Mouse (Mus musculus) testis, adult 2 months (tissue): Measurements from ENCODE around the gene Ginm1.

Experiments used
- CTCF ChIP-seq: fragments of 200-500 bp; IDR thresholded peaks from 2 replicates; pipeline ENCODE4 v1.5.1; 2012; ENCODE audit warnings: low read depth, mild to moderate bottlenecking, inconsistent platforms, low read length, moderate library complexity; ENCODE audit not compliant: control insufficient read depth, insufficient read depth, insufficient replicate concordance
- POLR2A ChIP-seq: fragments of 200-500 bp; IDR thresholded peaks from 2 replicates; pipeline ENCODE4 v1.6.1; 2012; ENCODE audit warnings: low read depth, mild to moderate bottlenecking, inconsistent platforms, low read length, moderate library complexity; ENCODE audit not compliant: control insufficient read depth

- TF ChIP-seq POLR2A, result no peak
- no peak for TF ChIP-seq CTCF
These were observed 19.9 kb downstream of the Ginm1 start for GRCm38 (mm10) chr10:7772769-7773168.
